Mouse (Mus musculus) adrenal gland (tissue): ENCODE measurements at regions not wholly inside any gene's neighbourhood (a gene's known extent, or its start where the extent isn't known, plus 50 kb on each side); places are given as distances from the start of the nearest gene placed in this dataset.

Experiments used
- intact Hi-C: fragments of 180-260 bp; cut with DNase I; formaldehyde crosslinking; loops from one replicate; pipeline ENCODE4 v1.15.1; 2025
- microRNA-seq, 2 experiments: library from miRNA; unstranded; fragments of <30 nt; microRNA quantifications; one replicate each; pipeline ENCODE4; 2019

GRCm38 (mm10) chr14:100353508-100353907 is 69.0 kb upstream of the Klf12 start:
- intact Hi-C loops: loop anchor here (5.0 to 10.0 kb wide), 2 partner anchors 66 to 261 kb away; no protein-coding TSS in a partner anchor

- intact Hi-C loops: loop anchor here (5.0 to 10.0 kb wide), 2 partner anchors 66 to 262 kb away; no protein-coding TSS in a partner anchor
Measured at GRCm38 (mm10) chr14:100352961-100353452, 68.5 kb upstream of the Klf12 start.

- intact Hi-C loops: loop anchor here (5.0 to 10.0 kb wide), 2 partner anchors 64 to 264 kb away; no protein-coding TSS in a partner anchor
Measured at GRCm38 (mm10) chr14:100351004-100351403, 66.5 kb upstream of the Klf12 start.

GRCm38 (mm10) chr14:100350021-100350790 is 65.7 kb upstream of the Klf12 start:
- intact Hi-C loops: loop anchor here (5.0 to 10.0 kb wide), 2 partner anchors 63 to 265 kb away; no protein-coding TSS in a partner anchor

GRCm38 (mm10) chr14:100348336-100349164 is 64.1 kb upstream of the Klf12 start:
- intact Hi-C loops: no loop called here

- intact Hi-C loops: no loop called here
Measured at GRCm38 (mm10) chr14:100336926-100337325, 52.4 kb upstream of the Klf12 start.

Small RNA genes lying in the stretch of these regions (microRNA-seq; reads per million reads assigned to microRNA genes)
- 0 reads per million in 2 experiments for gene Gm22401
